Mouse (Mus musculus) brain, embryonic 14.5 days (tissue): ENCODE measurements at regions not wholly inside any gene's neighbourhood (a gene's known extent, or its start where the extent isn't known, plus 50 kb on each side); places are given as distances from the start of the nearest gene placed in this dataset.

Experiments
- CTCF ChIP-seq: fragments of 200-500 bp; IDR thresholded peaks from 2 replicates; pipeline ENCODE4 v1.5.1; 2012; ENCODE audit warnings: inconsistent platforms, mild to moderate bottlenecking, moderate library complexity, borderline replicate concordance; ENCODE audit not compliant: insufficient read depth, insufficient read length; ENCODE audit errors: extremely low read depth
- POLR2A ChIP-seq: fragments of 200-500 bp; IDR thresholded peaks from 2 replicates; pipeline ENCODE4 v1.6.1; 2012; ENCODE audit warnings: mild to moderate bottlenecking, inconsistent platforms, borderline replicate concordance; ENCODE audit not compliant: poor library complexity, insufficient read depth, insufficient read length, severe bottlenecking; ENCODE audit errors: extremely low read depth

DNA sequence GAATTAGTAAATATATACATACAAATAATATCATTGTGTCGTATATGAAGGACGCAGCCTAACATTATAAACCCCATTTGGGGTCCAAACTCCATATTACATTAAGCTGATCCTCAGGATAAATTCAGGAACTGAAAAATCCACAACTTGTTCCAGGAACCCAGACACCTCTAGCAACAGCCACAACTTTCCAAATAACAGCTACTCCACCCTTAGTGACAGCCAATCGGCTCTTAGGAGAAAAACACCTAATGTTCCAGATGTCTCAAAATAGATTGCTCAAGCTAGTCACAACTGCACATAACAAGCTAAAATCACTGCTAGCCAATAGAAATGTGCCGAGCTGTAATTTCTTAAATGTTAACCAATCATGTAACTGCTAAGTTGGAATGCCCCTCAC lies 89.2 kb upstream of the Rack1 start:
- TF ChIP-seq POLR2A (no peak), CTCF (no peak)
